Mouse (Mus musculus) hindbrain, embryonic 13.5 days (tissue): ENCODE measurements at regions not wholly inside any gene's neighbourhood (a gene's known extent, or its start where the extent isn't known, plus 50 kb on each side); places are given as distances from the start of the nearest gene placed in this dataset.

Experiments used
- ATAC-seq: fragments of 200-750 bp; cut with Nextera tagmentation; 2 replicates; pipeline ENCODE4 v1.8.0; 2017; ENCODE audit warnings: moderate TSS enrichment; ENCODE audit not compliant: low FRiP score
- H3K27ac ChIP-seq: fragments of 300-500 bp; sonication (generic); 2 replicates; pipeline ENCODE4 v1.5.1; 2015; ENCODE audit warnings: inconsistent platforms, mild to moderate bottlenecking, moderate library complexity
- H3K27me3 ChIP-seq: fragments of 300-500 bp; sonication (generic); 2 replicates; pipeline ENCODE4 v1.6.1; 2015; ENCODE audit warnings: mild to moderate bottlenecking, inconsistent platforms
- H3K36me3 ChIP-seq: fragments of 300-500 bp; sonication (generic); 2 replicates; pipeline ENCODE4 v1.6.1; 2015; ENCODE audit warnings: mild to moderate bottlenecking, inconsistent platforms
- H3K4me1 ChIP-seq: fragments of 300-500 bp; sonication (generic); replicated peaks from 2 replicates; pipeline ENCODE4 v1.6.1; 2015; ENCODE audit warnings: inconsistent platforms
- H3K4me2 ChIP-seq: fragments of 300-500 bp; sonication (generic); 2 replicates; pipeline ENCODE4 v1.6.1; 2015; ENCODE audit warnings: inconsistent platforms, mild to moderate bottlenecking, moderate library complexity
- H3K4me3 ChIP-seq: fragments of 300-500 bp; sonication (generic); 2 replicates; pipeline ENCODE4 v1.5.1; 2015; ENCODE audit warnings: mild to moderate bottlenecking, inconsistent platforms
- H3K9ac ChIP-seq: fragments of 300-500 bp; sonication (generic); 2 replicates; pipeline ENCODE4 v1.6.1; 2015; ENCODE audit warnings: mild to moderate bottlenecking, inconsistent platforms
- H3K9me3 ChIP-seq: fragments of 300-500 bp; sonication (generic); 2 replicates; pipeline ENCODE4 v1.6.1; 2016; ENCODE audit warnings: inconsistent platforms
- WGBS: fragments of 180-500 bp; shearing (Covaris S2); methylation state at CpG from one replicate; pipeline ENCODE4 v1.1.7; 2015; 5-methylcytosine and 5-hydroxymethylcytosine counted together

DNA sequence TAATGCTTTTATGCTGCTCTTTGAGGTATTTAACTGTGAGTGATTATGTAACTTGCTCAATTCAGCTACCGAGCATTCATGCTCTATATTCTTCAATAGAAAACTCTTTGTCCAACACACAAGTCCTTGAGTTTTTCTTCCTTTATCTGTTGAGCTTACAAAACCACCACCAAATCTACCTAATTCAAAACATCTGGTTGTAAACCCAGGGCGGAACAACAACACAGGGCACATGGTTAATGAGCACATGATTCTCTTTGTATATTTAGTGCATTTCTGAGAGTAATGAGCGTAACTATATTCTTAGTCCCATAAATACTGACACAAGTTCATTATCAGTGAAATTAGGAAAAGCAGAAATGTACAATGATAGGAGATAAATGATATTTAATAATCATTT lies 798.2 kb downstream of the Sorcs1 start:
- Histone ChIP-seq H3K36me3 (no peaks in the 10 kb centered on the region), H3K4me2 (no peak overlapping the region), H3K27me3 (no peaks in the 10 kb centered on the region), H3K9me3 (no peaks in the 10 kb centered on the region), H3K4me3 (no peak overlapping the region), H3K9ac (no peak overlapping the region), H3K27ac (no peak overlapping the region), H3K4me1 (no peaks in the 10 kb centered on the region)
- no peak for ATAC-seq
- 86% methylated on average over 3 of the region's 3 CpGs for WGBS

DNA sequence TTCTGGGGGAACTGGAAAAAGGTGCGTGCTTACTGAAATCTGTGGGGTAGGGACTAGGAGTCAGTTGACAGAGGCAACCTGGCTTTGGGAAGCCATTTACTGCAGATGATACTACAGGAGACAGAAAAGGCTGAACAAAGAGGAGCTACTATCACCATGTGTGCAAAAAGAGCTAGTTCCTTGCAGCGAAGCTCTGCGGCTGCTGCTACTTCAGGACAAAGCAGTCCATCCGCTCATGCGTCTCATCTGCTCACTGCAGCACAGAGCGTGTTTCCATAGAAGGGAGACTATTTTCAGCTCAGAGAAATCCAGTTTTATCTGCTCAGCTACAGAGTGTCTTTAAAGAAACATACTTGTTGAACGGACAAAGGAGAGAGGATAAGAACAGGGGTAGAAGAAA lies 817.7 kb downstream of the Sorcs1 start:
- Histone ChIP-seq H3K4me2 (no peak overlapping the region), H3K4me1 (no peaks in the 10 kb centered on the region), H3K36me3 (no peaks in the 10 kb centered on the region), H3K27me3 (no peaks in the 10 kb centered on the region), H3K27ac (no peak overlapping the region), H3K9me3 (no peaks in the 10 kb centered on the region), H3K4me3 (no peak overlapping the region), H3K9ac (no peak overlapping the region)
- WGBS = 68% methylated on average over 7 of the region's 7 CpGs
- no peak for ATAC-seq

DNA sequence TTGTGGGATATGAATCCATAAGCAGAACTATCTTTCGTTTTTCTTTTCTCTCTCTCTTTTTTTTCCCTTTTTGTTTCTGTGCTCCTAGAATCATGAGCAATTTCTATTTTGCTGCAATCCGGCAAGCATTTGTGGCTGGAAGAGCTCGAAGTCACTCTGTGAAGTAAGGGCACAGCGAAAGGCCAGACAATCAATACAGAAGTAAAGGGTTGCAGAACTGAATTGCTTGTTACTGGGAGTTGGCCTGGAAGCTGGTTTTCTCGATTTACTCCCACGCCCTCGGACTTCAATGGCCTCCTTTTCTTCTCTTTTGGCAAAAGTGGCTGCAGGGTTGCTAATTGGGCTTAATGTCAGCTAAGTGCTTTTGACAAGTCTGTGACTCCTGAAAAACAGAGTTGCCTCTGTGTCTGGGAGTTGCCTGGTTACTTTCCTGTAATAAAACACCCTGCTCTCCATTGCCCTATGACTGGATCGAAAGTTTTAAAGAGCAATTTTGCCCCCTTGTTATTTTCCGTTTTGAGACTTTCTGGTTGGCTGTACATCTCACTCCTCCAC lies 822.9 kb downstream of the Sorcs1 start:
- ATAC-seq = peak; percentile 79; the same call in 1 of the 2 replicates
- H3K27me3 ChIP-seq = no peaks in the 10 kb centered on the region
- 49% methylated on average over 9 of the region's 9 CpGs for WGBS
- H3K4me2 ChIP-seq = no peak overlapping the region
- no peaks in the 10 kb centered on the region for H3K36me3 ChIP-seq
- 0 out of 2 replicates have a peak, but pooled peaks cover 4% of the 10 kb centered on the region for H3K4me1 ChIP-seq
- H3K9me3 ChIP-seq = no peaks in the 10 kb centered on the region
- H3K27ac ChIP-seq = no peak overlapping the region
- H3K9ac ChIP-seq = no peak overlapping the region
- H3K4me3 ChIP-seq = no peak overlapping the region

DNA sequence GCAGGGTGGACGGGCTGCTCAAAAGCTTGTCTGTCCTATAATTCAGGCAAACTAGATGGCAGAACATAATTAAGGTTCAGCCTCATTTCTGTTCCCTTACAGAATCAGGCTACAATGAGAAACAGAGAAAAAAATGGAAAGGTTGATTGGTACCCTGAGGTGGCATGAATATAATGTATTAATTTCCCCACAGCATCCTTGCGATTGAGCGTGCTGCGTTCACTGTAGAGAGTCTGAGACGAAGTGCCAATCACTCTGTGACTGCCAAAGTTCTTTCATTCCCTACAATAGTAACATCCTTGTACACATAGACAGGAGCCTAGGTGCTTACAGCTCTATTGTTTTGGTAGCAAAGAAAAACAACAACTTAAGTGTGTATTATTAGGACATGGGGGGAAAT lies 836.5 kb downstream of the Sorcs1 start:
- no peak overlapping the region for H3K4me2 ChIP-seq

DNA sequence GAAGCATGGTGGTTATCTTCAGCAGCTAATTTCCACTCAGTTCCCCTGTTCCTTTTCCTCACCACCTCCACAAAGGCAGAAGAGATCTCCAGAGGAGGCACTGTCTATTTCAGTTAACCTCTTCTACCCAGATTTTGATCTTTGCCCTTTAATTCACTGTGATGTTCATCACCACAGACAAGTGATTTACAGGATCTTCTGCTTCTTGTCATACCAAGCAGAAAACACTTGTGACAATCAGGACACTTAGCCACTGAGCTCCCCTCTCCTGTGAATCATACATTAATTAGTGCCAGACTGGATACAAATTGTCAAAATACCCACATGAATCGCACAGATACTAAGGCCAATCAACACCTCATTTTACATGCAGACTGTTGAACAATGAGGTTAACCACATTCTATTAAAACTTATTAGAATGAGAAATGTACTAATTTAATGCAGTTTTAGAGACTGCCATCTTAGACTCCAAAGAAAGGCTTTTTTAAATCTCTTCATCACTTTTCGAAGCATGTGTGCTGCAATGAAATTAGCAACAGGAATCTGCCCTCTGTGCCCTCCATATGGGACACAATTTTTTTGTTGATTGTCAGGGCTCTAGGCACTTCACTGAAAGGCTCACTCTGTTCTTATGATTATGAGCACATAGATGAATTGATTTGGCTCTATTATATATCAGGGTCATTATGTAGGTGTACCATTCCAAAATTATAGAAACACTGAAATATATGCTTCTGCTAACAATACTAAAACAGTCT lies 839.1 kb downstream of the Sorcs1 start:
- H3K4me2 ChIP-seq = no peak overlapping the region
- H3K9me3 ChIP-seq = no peaks in the 10 kb centered on the region

More for the DNA sequence above, 836.5 kb downstream of the Sorcs1 start:
- Histone ChIP-seq H3K36me3 (no peaks in the 10 kb centered on the region), H3K27ac (no peak overlapping the region), H3K9ac (no peak overlapping the region), H3K9me3 (no peaks in the 10 kb centered on the region), H3K4me1 (peaks cover 4% of the 10 kb centered on the region), H3K27me3 (no peaks in the 10 kb centered on the region), H3K4me3 (no peak overlapping the region)
- ATAC-seq = no peak
- WGBS = 56% methylated on average over 5 of the region's 5 CpGs

DNA sequence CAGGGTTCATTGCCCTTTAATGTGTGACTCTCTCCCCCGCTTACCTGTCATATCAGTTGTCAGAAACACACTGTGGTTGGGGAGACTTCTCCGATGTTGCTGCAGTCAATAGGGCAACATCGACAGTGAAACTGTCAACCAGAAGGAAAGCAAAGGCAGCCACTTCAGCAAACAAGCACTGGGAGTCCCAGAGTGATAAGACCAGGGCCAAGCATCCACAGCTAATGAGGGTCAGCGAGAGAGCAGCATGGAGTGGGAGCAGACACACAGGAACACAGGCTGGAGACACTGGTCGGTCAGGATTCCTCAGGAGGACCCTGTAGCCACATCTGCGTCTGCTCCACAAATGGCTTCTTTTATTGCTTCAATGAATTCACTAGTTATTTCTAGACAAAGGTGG lies 847.5 kb downstream of the Sorcs1 start:
- no peaks in the 10 kb centered on the region for H3K4me1 ChIP-seq
- 61% methylated on average over 6 of the region's 6 CpGs for WGBS
- ATAC-seq = no peak

More for the DNA sequence above, 839.1 kb downstream of the Sorcs1 start:
- H3K36me3 ChIP-seq = no peaks in the 10 kb centered on the region
- H3K27ac ChIP-seq = no peak overlapping the region
- H3K4me1 ChIP-seq = peaks cover 4% of the 10 kb centered on the region
- WGBS = 65% methylated on average over 2 of the region's 2 CpGs
- no peaks in the 10 kb centered on the region for H3K27me3 ChIP-seq
- H3K9ac ChIP-seq = no peak overlapping the region
- no peak for ATAC-seq
- H3K4me3 ChIP-seq = no peak overlapping the region

DNA sequence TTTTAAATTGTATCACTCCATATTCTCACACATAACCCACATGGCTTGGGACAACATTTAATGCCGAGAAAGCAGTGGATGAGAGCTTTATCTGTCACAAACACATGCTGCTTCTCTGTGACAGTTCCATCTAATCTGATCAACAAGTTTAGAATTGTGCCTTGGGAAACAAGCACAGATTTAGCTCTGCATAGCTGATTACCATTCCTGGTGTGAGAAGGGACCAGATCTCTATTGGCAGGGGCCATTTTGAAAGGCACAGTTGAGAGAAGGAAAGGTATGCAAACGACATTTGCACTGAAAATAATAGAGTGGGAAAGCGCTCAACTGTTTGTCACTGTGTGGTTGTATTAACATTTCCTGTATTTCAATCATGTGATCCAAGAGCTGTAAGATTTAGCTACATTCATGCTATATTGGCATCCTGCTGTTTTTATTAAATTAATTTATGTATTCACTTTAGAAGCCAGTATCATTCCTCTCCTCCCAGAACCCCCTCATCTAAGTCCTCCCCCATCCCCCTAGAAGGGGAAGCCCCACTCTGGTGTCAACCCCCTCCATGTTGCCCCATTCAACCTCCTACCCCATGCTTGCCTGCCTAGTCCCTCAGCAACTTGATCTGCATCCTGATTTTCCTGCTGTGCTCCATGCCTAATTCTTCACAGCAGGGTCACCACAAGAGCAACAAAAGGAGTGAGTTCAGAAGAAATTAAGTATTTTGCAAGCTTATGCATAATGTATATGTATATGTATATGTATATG lies 872.6 kb downstream of the Sorcs1 start:
- no peak overlapping the region for H3K9ac ChIP-seq
- no peaks in the 10 kb centered on the region for H3K9me3 ChIP-seq
- H3K4me3 ChIP-seq = no peak overlapping the region
- 0 out of 2 replicates have a peak, but pooled peaks cover 2% of the 10 kb centered on the region for H3K4me1 ChIP-seq
- whole genome bisulfite sequencing = 47% methylated on average over 3 of the region's 3 CpGs
- peak; percentile 66 for ATAC-seq
- H3K36me3 ChIP-seq = no peaks in the 10 kb centered on the region
- H3K27ac ChIP-seq = no peak overlapping the region
- no peak overlapping the region for H3K4me2 ChIP-seq
- no peaks in the 10 kb centered on the region for H3K27me3 ChIP-seq

More for the DNA sequence above, 847.5 kb downstream of the Sorcs1 start:
- Histone ChIP-seq H3K4me3 (no peak overlapping the region), H3K27ac (no peak overlapping the region), H3K4me2 (no peak overlapping the region), H3K27me3 (no peaks in the 10 kb centered on the region), H3K9me3 (no peaks in the 10 kb centered on the region), H3K9ac (no peak overlapping the region), H3K36me3 (no peaks in the 10 kb centered on the region)
